Mouse (Mus musculus) telencephalon, adult 2 months (tissue): ENCODE measurements at regions not wholly inside any gene's neighbourhood (a gene's known extent, or its start where the extent isn't known, plus 50 kb on each side); places are given as distances from the start of the nearest gene placed in this dataset.
A peak's percentile ranks its signal among the peaks of the same experiment; 100 is the strongest.

Experiments
- DNase-seq: peaks from one replicate; pipeline ENCODE4 v3.0.0-alpha.2; 2011; ENCODE audit warnings: low read depth, low spot score

DNA sequence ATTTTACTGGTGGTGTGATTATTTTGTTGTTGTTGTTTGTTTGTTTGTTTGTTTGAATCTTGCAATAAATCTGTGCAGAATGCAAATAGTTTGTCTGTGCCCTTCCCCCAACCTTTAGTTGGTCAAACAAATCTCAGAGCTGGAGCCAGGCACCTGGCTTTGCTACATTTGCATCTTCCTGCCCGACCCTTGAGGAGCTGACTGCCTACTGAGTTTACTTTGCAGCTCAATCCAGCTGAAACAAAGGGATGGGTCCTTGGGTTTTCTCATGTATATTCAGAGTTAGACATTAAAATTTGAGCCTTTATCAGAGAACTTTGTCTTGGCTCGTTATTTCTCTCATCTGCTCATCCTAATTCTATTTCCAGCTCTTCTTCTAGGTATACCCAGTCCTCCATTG is 79.4 kb upstream of the BC030870 start:
- no peak for DNase-seq

DNA sequence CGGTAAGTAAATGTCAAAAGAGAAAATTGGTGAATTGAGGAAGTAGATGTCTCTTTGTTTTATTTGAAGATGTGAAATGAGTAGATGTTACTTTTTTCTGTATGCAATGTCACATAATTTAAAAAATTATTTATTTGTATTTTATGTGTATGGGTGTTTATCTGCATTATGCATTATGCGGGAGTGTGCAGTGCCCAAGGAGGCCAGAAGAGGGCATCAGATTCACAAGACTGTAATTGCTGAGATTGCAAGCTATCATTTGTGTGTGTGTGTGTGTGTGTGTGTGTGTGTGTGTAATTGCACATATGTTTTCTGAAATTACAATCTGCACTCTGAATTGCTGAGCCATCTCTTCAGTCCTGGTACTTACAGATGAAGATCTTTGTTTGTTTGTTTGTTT is 76.8 kb upstream of the BC030870 start:
- no peak for DNase-seq

GRCm38 (mm10) chr8:65194656-65195055 is 65.3 kb upstream of the BC030870 start:
- DNase-seq = peak; percentile 82

DNA sequence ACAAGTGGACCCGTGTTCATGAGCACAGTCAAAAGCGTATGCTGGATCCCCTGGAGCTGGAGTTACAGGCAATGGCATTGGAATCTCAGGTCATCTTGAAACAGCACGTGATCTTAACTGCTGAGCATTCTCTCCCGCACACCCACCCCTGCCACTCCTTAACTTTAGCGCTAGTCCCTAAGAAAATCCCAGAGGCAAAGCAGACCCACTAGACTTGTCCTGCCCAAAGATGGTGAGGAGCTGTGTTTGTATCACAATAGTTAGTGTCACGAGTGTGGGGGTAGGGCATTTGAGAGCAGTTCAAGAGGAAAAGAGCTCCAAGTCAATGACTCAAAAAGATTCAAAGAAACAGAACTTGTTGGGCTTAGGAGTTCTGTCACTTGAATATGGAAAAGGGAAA is 64.9 kb upstream of the BC030870 start:
- no peak for DNase-seq

GRCm38 (mm10) chr8:65182346-65182745 is 53.0 kb upstream of the BC030870 start:
- DNase-seq = no peak

- DNase-seq = no peak
These were observed 51.1 kb upstream of the BC030870 start for GRCm38 (mm10) chr8:65180447-65180846.
